Mouse (Mus musculus): ENCODE results near the gene Ube2cbp.

GRCm38 (mm10) chr9:86360536-86360935, 104.2 kb downstream of the Ube2cbp start:
- TF ChIP-seq CTCF (IDR thresholded peaks at IDR 0.05; ENCODE audit: low read depth) (no peak), EP300 (optimal IDR thresholded peaks at IDR 0.05) (no peak)

All from stomach, postnatal 0 days (tissue).